Mouse (Mus musculus) spleen, adult 18-20 months (tissue): ENCODE data around the gene Gimap8.
A peak's percentile ranks its signal among the peaks of the same experiment; 100 is the strongest.
"Not testable (repeated sequence)": the region's sequence is repeated elsewhere in the genome, so short reads cannot be mapped to it uniquely, and the experiment has no call there.

Experiments
- DNase-seq, 2 experiments: peaks; one replicate each; pipeline ENCODE4 v3.0.0; 2022; ENCODE audit warnings: mixed read lengths in 2 of 2

Gimap8 gene

GRCm38 (mm10) chr6:48680421-48680820 is 33.4 kb downstream of the Gimap8 start:
- no peak for DNase-seq

- no peak for DNase-seq
Measured at GRCm38 (mm10) chr6:48681472-48682090, 34.5 kb downstream of the Gimap8 start.

- DNase-seq: no peak
Measured at GRCm38 (mm10) chr6:48682271-48682670, 35.2 kb downstream of the Gimap8 start.

- DNase-seq: not testable (repeated sequence)
Measured at GRCm38 (mm10) chr6:48683263-48683821, 36.3 kb downstream of the Gimap8 start.

GRCm38 (mm10) chr6:48684319-48684718 is 37.3 kb downstream of the Gimap8 start, which contains the start of gene Gimap4:
Gimap4 (plus strand) TSS chr6:48684549.
- DNase-seq: no peak

GRCm38 (mm10) chr6:48684806-48685205 is 37.8 kb downstream of the Gimap8 start:
- DNase-seq: peak in 1 of 2 experiments; percentile 13

- DNase-seq: no peak
Measured at GRCm38 (mm10) chr6:48685251-48685650, 38.2 kb downstream of the Gimap8 start.

- no peak for DNase-seq
Measured at GRCm38 (mm10) chr6:48685694-48686665, 38.9 kb downstream of the Gimap8 start.

- DNase-seq: no peak
Measured at GRCm38 (mm10) chr6:48687077-48687476, 40.0 kb downstream of the Gimap8 start.

GRCm38 (mm10) chr6:48689320-48689719 is 42.3 kb downstream of the Gimap8 start:
- no peak for DNase-seq

GRCm38 (mm10) chr6:48692962-48693361 is 45.9 kb downstream of the Gimap8 start:
- no peak for DNase-seq

GRCm38 (mm10) chr6:48696830-48697554 is 50.0 kb downstream of the Gimap8 start:
- DNase-seq: peak in 1 of 2 experiments; percentile 1

GRCm38 (mm10) chr6:48697555-48697930 is 50.5 kb downstream of the Gimap8 start:
- peak in 1 of 2 experiments; percentile 4 for DNase-seq

GRCm38 (mm10) chr6:48698066-48698856 is 51.2 kb downstream of the Gimap8 start:
- DNase-seq: no peak

- DNase-seq: no peak
Measured at GRCm38 (mm10) chr6:48698888-48699287, 51.9 kb downstream of the Gimap8 start.

- DNase-seq: no peak
Measured at GRCm38 (mm10) chr6:48700251-48701075, 53.4 kb downstream of the Gimap8 start.

GRCm38 (mm10) chr6:48702146-48702545 is 55.1 kb downstream of the Gimap8 start:
- no peak for DNase-seq

- no peak for DNase-seq
Measured at GRCm38 (mm10) chr6:48702601-48703000, 55.6 kb downstream of the Gimap8 start.

GRCm38 (mm10) chr6:48704146-48704545 is 57.1 kb downstream of the Gimap8 start:
- peak in 1 of 2 experiments; percentile 5 for DNase-seq

- DNase-seq: no peak
Measured at GRCm38 (mm10) chr6:48706130-48706529, 59.1 kb downstream of the Gimap8 start.
